Mouse (Mus musculus) bone marrow, adult 2 months (tissue): ENCODE measurements around the gene Grn. TPM values are rescaled to one million over a fixed set of nuclear protein-coding genes. Genes with fewer than 3 reads are reported as not detected.
A peak's percentile ranks its signal among the peaks of the same experiment; 100 is the strongest.

ENCODE experiments used
- H3K27ac ChIP-seq: fragments of 200-500 bp; 2 replicates; pipeline ENCODE4 v1.5.1; 2012; ENCODE audit warnings: low read depth, mild to moderate bottlenecking, control low read depth, inconsistent platforms, low read length; ENCODE audit not compliant: control insufficient read depth, poor library complexity, insufficient read depth
- H3K4me1 ChIP-seq: fragments of 200-500 bp; 2 replicates; pipeline ENCODE4 v1.6.1; 2011; ENCODE audit warnings: low read length; ENCODE audit not compliant: control insufficient read depth, insufficient read depth
- H3K4me3 ChIP-seq: fragments of 200-500 bp; replicated peaks from 2 replicates; pipeline ENCODE3; 2011; ENCODE audit warnings: mild to moderate bottlenecking, low read depth, low read length, control low read depth; ENCODE audit not compliant: control insufficient read depth
- CTCF ChIP-seq: fragments of 200-500 bp; IDR thresholded peaks from 2 replicates; pipeline ENCODE4 v1.5.1; 2011; ENCODE audit warnings: low read length, control low read depth; ENCODE audit not compliant: control insufficient read depth, insufficient read depth
- POLR2A ChIP-seq: fragments of 200-500 bp; IDR thresholded peaks from 2 replicates; pipeline ENCODE4 v1.6.1; 2011; ENCODE audit warnings: low read depth, mild to moderate bottlenecking, control low read depth, low read length, borderline replicate concordance; ENCODE audit not compliant: control insufficient read depth
- WGBS: fragments of 180-500 bp; shearing (Covaris S2); methylation state at CpG from one replicate; pipeline ENCODE4 v1.1.7; 2018; 5-methylcytosine and 5-hydroxymethylcytosine counted together
- polyA plus RNA-seq: library from polyadenylated mRNA; stranded (reverse); fragments of >200 nt; gene quantifications from 2 replicates; pipeline ENCODE4 v1.2.4, GENCODE M21; 2011; ENCODE audit warnings: low replicate concordance; ENCODE audit not compliant: missing spikeins, insufficient read depth, insufficient read length

Gene Grn
- polyA plus RNA-seq, 1 experiment: 87.0 TPM

GRCm38 (mm10) chr11:102461764-102462163, 31.6 kb downstream of the Grn start:
- no peak overlapping the region for H3K27ac ChIP-seq
- H3K4me1 ChIP-seq: no peaks in the 10 kb centered on the region
- TF ChIP-seq CTCF: no peak
- no peak for TF ChIP-seq POLR2A
- H3K4me3 ChIP-seq: no peak overlapping the region
- WGBS: 68% methylated on average over 3 of the region's 3 CpGs

DNA sequence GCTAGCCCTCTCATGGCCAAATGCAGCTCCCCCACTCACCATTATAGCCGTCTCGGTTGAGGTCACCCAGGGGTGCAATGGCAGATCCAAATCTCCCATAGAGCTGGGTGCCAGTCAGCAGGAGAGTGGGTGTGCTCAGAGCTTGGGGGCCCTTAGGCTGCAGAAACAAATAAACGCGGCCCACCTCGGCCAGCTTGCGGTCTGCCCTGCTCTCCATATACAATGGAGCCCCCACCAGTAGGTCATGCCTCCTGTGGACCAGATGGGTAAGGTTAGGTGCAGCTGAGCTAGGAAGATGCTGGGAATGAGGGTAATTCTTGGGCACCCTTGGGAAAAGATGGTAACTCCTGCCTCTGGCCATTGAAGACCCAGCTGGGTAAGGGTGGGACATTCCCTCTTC, 34.8 kb downstream of the Grn start:
- 89% methylated on average over 6 of the region's 6 CpGs for WGBS
- no peak overlapping the region for H3K4me3 ChIP-seq
- no peak overlapping the region for H3K27ac ChIP-seq
- H3K4me1 ChIP-seq: no peaks in the 10 kb centered on the region; the same call in 1 of the 2 replicates
- TF ChIP-seq POLR2A (no peak), CTCF (no peak)

DNA sequence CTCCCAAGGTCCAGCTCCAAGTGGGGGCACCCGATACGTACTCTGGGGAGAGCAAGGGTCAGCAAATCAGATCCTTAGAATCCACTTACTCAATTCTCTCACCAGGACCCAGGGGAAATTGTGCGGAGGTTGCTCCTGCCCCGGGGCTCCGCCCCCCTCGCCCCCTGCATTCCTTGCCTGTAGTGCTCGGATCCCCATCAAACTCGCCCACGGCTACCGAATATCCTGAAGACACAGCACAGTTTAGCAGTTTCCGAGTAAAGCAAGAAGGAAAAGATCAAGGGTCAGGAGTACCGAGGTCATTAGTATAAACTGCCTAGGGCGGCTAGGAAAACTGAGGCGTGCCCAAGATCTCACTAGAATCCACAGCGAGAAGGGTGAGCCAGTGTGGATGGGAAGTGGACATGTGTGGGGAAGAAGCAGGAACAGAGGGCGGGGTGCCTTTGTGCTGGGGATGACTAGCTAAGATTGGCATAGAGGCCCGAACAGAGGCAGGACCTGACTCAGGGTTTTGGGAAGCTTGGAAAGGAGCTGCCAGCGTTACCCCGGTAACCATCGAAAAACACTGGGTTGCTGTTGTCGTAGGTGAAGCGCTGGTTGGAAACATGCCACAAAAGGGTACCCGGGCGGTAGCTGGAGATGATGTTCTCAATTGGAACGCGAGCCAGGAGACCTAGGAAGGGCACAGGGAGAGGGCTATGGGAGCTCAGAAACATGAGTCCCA, 35.8 kb downstream of the Grn start:
- no peak overlapping the region for H3K4me3 ChIP-seq
- H3K27ac ChIP-seq: no peak overlapping the region
- no peaks in the 10 kb centered on the region; the same call in 1 of the 2 replicates for H3K4me1 ChIP-seq
- no peak for TF ChIP-seq POLR2A
- TF ChIP-seq CTCF: no peak
- 77% methylated on average over 26 of the region's 26 CpGs for WGBS

- WGBS: under 1% methylated on average over 37 of the region's 37 CpGs
- Histone ChIP-seq H3K27ac (0 out of 2 replicates have a peak overlapping the region, but pooled peaks have one; percentile 19), H3K4me3 (peak overlapping the region; percentile 47), H3K4me1 (no peaks in the 10 kb centered on the region; the same call in 1 of the 2 replicates)
- TF ChIP-seq CTCF (no peak), POLR2A (peak; percentile 37; the same call in 1 of the 2 replicates)
These were observed 37.0 kb downstream of the Grn start for GRCm38 (mm10) chr11:102467041-102467631.

- peak within 1 kb of the TSS; percentile 49 for H3K27ac ChIP-seq
- H3K4me1 ChIP-seq: no peaks in the 10 kb centered on the region; the same call in 1 of the 2 replicates
- TF ChIP-seq CTCF: no peak
- no peak for TF ChIP-seq POLR2A
- 7% methylated on average over 11 of the region's 11 CpGs for WGBS
- peak within 1 kb of the TSS; percentile 35 for H3K4me3 ChIP-seq
These were observed 39.7 kb downstream of the Grn start, which contains the start of gene Itga2b for GRCm38 (mm10) chr11:102469648-102470357. TSS of gene Itga2b (minus strand) at chr11:102470122.

GRCm38 (mm10) chr11:102475027-102475426, 44.9 kb downstream of the Grn start:
- Histone ChIP-seq H3K4me3 (no peak overlapping the region), H3K4me1 (no peaks in the 10 kb centered on the region), H3K27ac (no peak overlapping the region)
- TF ChIP-seq POLR2A: no peak
- TF ChIP-seq CTCF: no peak
- WGBS: 78% methylated on average over 3 of the region's 3 CpGs

GRCm38 (mm10) chr11:102478671-102479070, 48.6 kb downstream of the Grn start:
- 81% methylated on average over 3 of the region's 3 CpGs for WGBS
- no peaks in the 10 kb centered on the region for H3K4me1 ChIP-seq
- no peak for TF ChIP-seq CTCF
- no peak for TF ChIP-seq POLR2A
- no peak overlapping the region for H3K27ac ChIP-seq
- no peak overlapping the region for H3K4me3 ChIP-seq

DNA sequence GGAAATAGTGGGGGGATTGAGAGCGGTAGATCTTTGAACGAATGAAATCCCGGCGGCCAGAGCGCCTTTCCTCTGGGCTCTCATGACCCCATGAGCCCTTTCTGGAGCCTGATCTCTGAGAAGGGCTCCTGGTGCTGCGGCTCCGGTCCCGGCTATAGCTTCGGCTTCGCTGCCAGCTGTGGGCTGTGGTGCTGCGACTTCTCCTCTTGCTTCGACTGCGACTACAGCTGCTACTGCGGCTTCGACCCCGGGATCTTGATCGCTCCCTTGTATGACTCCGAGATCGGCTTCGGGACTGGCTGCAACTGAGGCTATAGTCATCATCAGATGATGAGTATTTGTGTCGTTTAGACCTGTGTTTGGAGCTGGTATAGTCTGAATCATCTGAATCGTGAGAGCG, 49.5 kb downstream of the Grn start:
- no peak for TF ChIP-seq CTCF
- no peak for TF ChIP-seq POLR2A
- no peak overlapping the region for H3K4me3 ChIP-seq
- H3K4me1 ChIP-seq: no peaks in the 10 kb centered on the region
- H3K27ac ChIP-seq: no peak overlapping the region
- 96% methylated on average over 23 of the region's 23 CpGs for WGBS
